Comparison of ENCODE assay signal across 7 mouse cellular contexts in genomic region chr10:81140717-81141454, GRCm38 (mm10). TPM values are rescaled to one million over a fixed set of nuclear protein-coding genes. Genes with fewer than 3 reads are reported as not detected.
DNase-seq lines count a peak whose midpoint lies in the region; ATAC-seq lines count a peak whose summit lies in the region.

No protein-coding gene starts in this region.

- 0 out of 2 replicates have a peak overlapping the region, but pooled peaks have one; percentile 92 for H3K9ac ChIP-seq in midbrain, embryonic 12.5 days (replicated peaks)

- H3K4me3 ChIP-seq in heart, embryonic 10.5 days = peak overlapping the region; percentile 93
- H3K4me3 ChIP-seq in midbrain, embryonic 12.5 days = no peak overlapping the region

- H3K27me3 ChIP-seq in heart, embryonic 10.5 days (ENCODE audit: insufficient read depth, poor library complexity, severe bottlenecking) = peaks cover 3% of the 10 kb centered on the region
- peaks cover 4% of the 10 kb centered on the region for H3K27me3 ChIP-seq in midbrain, embryonic 12.5 days

- 61% methylated on average over 10 of the region's 10 CpGs for WGBS in heart, embryonic 10.5 days
- WGBS in midbrain, embryonic 12.5 days = 83% methylated on average over 10 of the region's 10 CpGs

- peaks cover 37% of the 10 kb centered on the region for H3K36me3 ChIP-seq in heart, embryonic 10.5 days
- peaks cover 28% of the 10 kb centered on the region for H3K36me3 ChIP-seq in midbrain, embryonic 12.5 days

- peaks cover 83% of the 10 kb centered on the region for H3K4me1 ChIP-seq in heart, embryonic 10.5 days
- peaks cover 48% of the 10 kb centered on the region for H3K4me1 ChIP-seq in midbrain, embryonic 12.5 days

- no peaks in the 10 kb centered on the region for H3K9me3 ChIP-seq in heart, embryonic 10.5 days
- no peaks in the 10 kb centered on the region; the same call in 1 of the 2 replicates for H3K9me3 ChIP-seq in midbrain, embryonic 12.5 days

- peak overlapping the region; percentile 98 for H3K27ac ChIP-seq in heart, embryonic 10.5 days
- no peak overlapping the region; the same call in 1 of the 2 replicates for H3K27ac ChIP-seq in midbrain, embryonic 12.5 days (replicated peaks)

- ATAC-seq in midbrain, embryonic 12.5 days (ENCODE audit: low FRiP score, low read depth) = no peak

- peak; percentile 55 for DNase-seq in CD4-positive helper T cell, adult 2 months (ENCODE audit: low read depth, low spot score)
- peak; percentile 79 for DNase-seq in ES-CJ7 (ENCODE audit: low read depth, low spot score)
- no peak for DNase-seq in heart, embryonic 10.5 days (ENCODE audit: low spot score)
- DNase-seq in kidney, postnatal 25 days = peak; percentile 36 to 69
- DNase-seq in embryo, embryonic 11 days = no peak
- no peak for DNase-seq in ovary, postnatal 36 days (ENCODE audit: low spot score)

- peak overlapping the region; percentile 88 for H3K4me2 ChIP-seq in midbrain, embryonic 12.5 days (replicated peaks)

RNA-seq across cellular contexts. Expression of gene Zbtb7a, which starts 5.9 kb away (rescaled TPM):
- polyA plus RNA-seq in heart, embryonic 10.5 days (2016; fragmentation: Nextera tagmentation; extraction: Ambion mirVana) = 17.6 and 18.6 TPM in 2 replicates
- polyA plus RNA-seq in midbrain, embryonic 12.5 days (2016; fragmentation: Nextera tagmentation; extraction: Ambion mirVana) = 14.6 and 15.9 TPM in 2 replicates

RNA-seq across cellular contexts. Expression of gene Pias4, which starts 26.8 kb away (rescaled TPM):
- 53.5 and 62.2 TPM in 2 replicates for polyA plus RNA-seq in heart, embryonic 10.5 days (2016; fragmentation: Nextera tagmentation; extraction: Ambion mirVana)
- polyA plus RNA-seq in midbrain, embryonic 12.5 days (2016; fragmentation: Nextera tagmentation; extraction: Ambion mirVana) = 58.6 and 64.9 TPM in 2 replicates

RNA-seq across cellular contexts. Expression of gene Map2k2, which starts 35.2 kb away (rescaled TPM):
- polyA plus RNA-seq in heart, embryonic 10.5 days (2016; fragmentation: Nextera tagmentation; extraction: Ambion mirVana) = 173 and 196 TPM in 2 replicates
- 245 and 248 TPM in 2 replicates for polyA plus RNA-seq in midbrain, embryonic 12.5 days (2016; fragmentation: Nextera tagmentation; extraction: Ambion mirVana)

RNA-seq across cellular contexts. Expression of gene Eef2, which starts 35.5 kb away (rescaled TPM):
- 447 and 460 TPM in 2 replicates for polyA plus RNA-seq in heart, embryonic 10.5 days (2016; fragmentation: Nextera tagmentation; extraction: Ambion mirVana)
- 531 and 534 TPM in 2 replicates for polyA plus RNA-seq in midbrain, embryonic 12.5 days (2016; fragmentation: Nextera tagmentation; extraction: Ambion mirVana)

RNA-seq across cellular contexts. Expression of gene Dapk3, which starts 41.9 kb away (rescaled TPM):
- 56.3 and 78.7 TPM in 2 replicates for polyA plus RNA-seq in heart, embryonic 10.5 days (2016; fragmentation: Nextera tagmentation; extraction: Ambion mirVana)
- polyA plus RNA-seq in midbrain, embryonic 12.5 days (2016; fragmentation: Nextera tagmentation; extraction: Ambion mirVana) = 77.3 and 79.6 TPM in 2 replicates

Comparison
In these comparisons a context has a peak if more than half of its experiments do, and no peak if none do; other contexts are left out.
1. DNase-seq: peak in CD4-positive helper T cell, adult 2 months (single experiment), ES-CJ7 (single experiment) and kidney, postnatal 25 days (2 of 2); none in heart, embryonic 10.5 days (single experiment), embryo, embryonic 11 days (single experiment) and ovary, postnatal 36 days (single experiment).